Mouse (Mus musculus) left cerebral cortex, adult 2 months (tissue): Measurements from ENCODE around the gene Hist1h2ae. TPM values are rescaled to one million over a fixed set of nuclear protein-coding genes. Genes with fewer than 3 reads are reported as not detected.
"Not testable (repeated sequence)": the region's sequence is repeated elsewhere in the genome, so short reads cannot be mapped to it uniquely, and the experiment has no call there.

ENCODE experiments used
- DNase-seq, 2 experiments: peaks; one replicate each; pipeline ENCODE4 v3.0.0; 2021 to 2022; ENCODE audit warnings: low spot score in 2 of 2, mixed read lengths in 1 of 2; ENCODE audit errors: extremely low spot score in 1 of 2
- H3K27ac ChIP-seq: fragments of 200-600 bp; 2 replicates; pipeline ENCODE4 v1.8.1; 2022
- H3K4me3 ChIP-seq: fragments of 200-600 bp; 2 replicates; pipeline ENCODE4 v1.8.1; 2022
- CTCF ChIP-seq: fragments of 200-600 bp; IDR thresholded peaks from 2 replicates; pipeline ENCODE4 v1.8.1; 2022; ENCODE audit warnings: antibody characterized with exemption, mild to moderate bottlenecking, moderate library complexity
- intact Hi-C: fragments of 180-260 bp; cut with DNase I; formaldehyde crosslinking; loops from one replicate; pipeline ENCODE4 v1.15.1; 2025
- total RNA-seq, 2 experiments: library from RNA; stranded (reverse); gene quantifications; 2 replicates each; pipeline ENCODE4 v1.2.3; 2021

The Hist1h2ae gene
- total RNA-seq, 2 experiments from 2014 or later: 2.4 to 5.0 TPM

DNA sequence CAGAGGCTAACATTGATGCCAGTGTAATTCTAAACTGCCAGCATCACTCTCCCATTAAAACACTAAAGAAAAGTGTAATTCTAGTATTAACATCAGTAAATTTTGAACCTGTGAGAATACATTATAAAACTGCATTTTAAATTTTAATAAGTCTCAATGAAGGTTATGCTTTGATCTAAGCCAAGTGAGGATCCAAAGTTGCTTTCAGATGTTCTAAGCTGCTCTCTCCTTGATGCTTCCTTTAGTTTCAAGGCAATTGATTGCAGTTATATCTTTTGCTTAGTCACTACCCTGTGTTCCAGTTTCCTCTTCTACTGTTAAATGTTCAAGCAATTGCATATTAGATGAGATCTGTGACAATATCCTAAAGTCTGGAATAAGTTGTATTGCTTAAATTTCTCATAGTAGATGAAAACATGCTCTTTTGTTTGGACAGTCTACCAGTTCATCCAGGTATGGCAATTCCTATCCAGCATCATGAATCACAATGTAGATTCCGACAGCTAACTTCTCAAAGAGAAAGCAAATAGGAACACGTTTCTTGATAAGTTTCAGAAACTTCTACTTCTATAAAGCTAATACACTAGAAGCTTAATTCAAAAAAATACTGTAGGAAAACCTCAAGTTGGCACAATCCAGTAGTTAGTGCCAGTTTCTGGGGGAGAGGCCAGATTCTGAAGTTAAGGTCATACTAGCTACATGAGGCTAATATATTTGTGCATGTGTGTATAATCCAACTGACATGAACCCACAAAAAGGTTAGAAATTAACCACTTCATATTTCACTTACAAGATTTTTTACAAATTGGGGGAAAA lies 1.4 kb upstream of the Hist1h2ae start:
- Histone ChIP-seq H3K27ac (peak overlapping the region; percentile 86; the same call in 1 of the 2 replicates), H3K4me3 (peak overlapping the region; percentile 55)
- no peak for TF ChIP-seq CTCF
- intact Hi-C loops: loop anchor here (5.0 kb wide), 1 partner anchor 40 kb away; the partner anchor contains the start of genes Hist1h2af and Hist1h4h
- DNase-seq: no peak

DNA sequence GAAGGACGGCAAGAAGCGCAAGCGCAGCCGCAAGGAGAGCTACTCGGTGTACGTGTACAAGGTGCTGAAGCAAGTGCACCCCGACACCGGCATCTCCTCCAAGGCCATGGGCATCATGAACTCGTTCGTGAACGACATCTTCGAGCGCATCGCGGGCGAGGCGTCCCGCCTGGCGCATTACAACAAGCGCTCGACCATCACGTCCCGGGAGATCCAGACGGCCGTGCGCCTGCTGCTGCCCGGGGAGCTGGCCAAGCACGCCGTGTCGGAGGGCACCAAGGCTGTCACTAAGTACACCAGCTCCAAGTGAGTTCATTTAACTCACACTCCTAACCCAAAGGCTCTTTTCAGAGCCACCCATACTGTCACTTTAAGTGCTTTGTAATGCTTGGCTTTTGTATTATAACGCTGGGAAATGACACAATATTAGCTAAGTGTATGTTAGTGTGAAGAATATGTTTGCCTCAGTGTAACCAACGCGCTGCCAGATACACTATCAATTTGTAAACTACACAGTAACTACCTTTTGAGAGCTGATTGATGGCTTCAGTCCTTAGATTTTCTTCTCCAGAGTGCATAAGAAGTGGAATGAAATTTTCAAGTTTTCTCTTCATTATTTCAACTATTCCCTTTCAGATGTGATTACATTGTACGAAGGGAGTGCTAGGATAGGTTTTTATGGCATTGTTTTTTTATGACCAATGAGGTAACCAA lies 641 bp upstream of the Hist1h2ae start:
- DNase-seq: not testable (repeated sequence)
- Histone ChIP-seq H3K27ac (peak overlapping the region; percentile 94), H3K4me3 (peak overlapping the region; percentile 55)
- intact Hi-C loops: loop anchor here (5.0 kb wide), 1 partner anchor 39 kb away; the partner anchor contains the start of genes Hist1h2af and Hist1h4h

DNA sequence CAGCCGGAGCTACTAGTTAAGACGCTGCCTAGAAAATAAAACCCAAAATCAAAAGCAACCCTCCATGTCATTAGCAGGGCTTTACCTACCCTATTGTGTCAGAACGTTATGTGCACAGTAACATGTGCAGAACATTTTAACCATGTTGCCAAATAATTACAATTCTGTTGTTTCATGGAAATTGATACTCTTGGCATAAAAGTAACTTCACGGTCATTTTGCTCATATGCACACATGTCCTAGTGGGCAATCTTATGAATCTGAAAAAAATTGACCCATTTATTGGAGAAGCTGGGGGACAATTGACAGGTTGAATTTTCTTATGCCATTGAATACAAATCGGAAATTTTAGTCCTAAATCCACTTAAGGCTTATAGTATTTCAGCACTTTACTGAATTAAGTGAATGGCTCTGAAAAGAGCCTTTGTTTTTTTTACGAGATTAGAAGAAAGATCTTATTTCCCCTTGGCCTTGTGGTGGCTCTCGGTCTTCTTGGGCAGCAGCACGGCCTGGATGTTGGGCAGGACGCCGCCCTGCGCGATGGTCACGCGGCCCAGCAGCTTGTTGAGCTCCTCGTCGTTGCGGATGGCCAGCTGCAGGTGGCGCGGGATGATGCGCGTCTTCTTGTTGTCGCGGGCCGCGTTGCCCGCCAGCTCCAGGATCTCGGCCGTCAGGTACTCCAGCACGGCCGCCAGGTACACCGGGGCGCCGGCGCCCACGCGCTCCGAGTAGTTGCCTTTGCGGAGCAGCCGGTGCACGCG lies 579 bp downstream of the Hist1h2ae start:
- Histone ChIP-seq H3K27ac (peak overlapping the region; percentile 94), H3K4me3 (peak overlapping the region; percentile 55)
- intact Hi-C loops: loop anchor here (5.0 kb wide), 1 partner anchor 38 kb away; the partner anchor contains the start of genes Hist1h2af and Hist1h4h
- not testable (repeated sequence) for DNase-seq

- DNase-seq: no peak
- H3K27ac ChIP-seq: no peak overlapping the region
- no peak overlapping the region for H3K4me3 ChIP-seq
- intact Hi-C loops: no loop called here
- TF ChIP-seq CTCF: no peak
Observed at GRCm38 (mm10) chr13:23564482-23564881, 6.5 kb downstream of the Hist1h2ae start.

DNA sequence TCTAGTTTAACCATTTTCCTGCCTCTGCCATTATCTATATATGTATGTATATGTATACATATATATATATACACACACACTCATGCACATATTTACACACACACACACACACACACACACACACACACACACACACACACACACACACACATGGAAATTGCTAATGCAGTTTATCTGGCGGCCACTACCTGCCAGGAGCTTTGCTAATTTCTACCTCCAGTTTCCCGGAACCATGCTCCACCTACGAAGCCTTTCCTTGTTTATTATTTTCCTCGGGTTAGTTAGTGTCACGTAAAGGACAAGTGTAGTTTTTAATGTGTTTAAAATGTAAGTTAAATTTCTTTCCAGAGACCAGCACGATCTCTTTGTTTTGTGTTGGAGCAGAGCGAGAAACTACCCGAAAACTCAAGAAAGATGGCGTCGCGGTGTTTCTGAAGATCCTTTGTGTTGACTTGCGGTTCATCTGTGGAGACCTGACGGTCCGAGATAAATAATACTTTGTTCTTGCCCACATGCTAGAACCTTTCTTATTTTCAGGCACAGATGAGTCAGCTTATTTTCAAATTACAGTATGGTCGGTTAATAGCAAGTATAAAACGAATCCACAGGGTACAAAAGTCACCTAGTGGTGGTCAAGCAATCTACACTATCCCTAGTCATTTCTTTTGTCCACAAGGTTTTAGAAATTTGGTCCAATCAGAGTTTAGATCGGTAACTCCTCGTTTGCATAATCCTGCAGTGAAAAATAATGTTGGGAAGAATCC lies 8.1 kb downstream of the Hist1h2ae start:
- intact Hi-C loops: no loop called here
- peak; percentile 65 for TF ChIP-seq CTCF
- H3K4me3 ChIP-seq: peak overlapping the region; percentile 71
- H3K27ac ChIP-seq: peak overlapping the region; percentile 96
- DNase-seq: no peak

- intact Hi-C loops: not testable (repeated sequence)
- H3K4me3 ChIP-seq: peak within 1 kb of the TSS; percentile 71
- peak; percentile 91 to 95 for DNase-seq
- H3K27ac ChIP-seq: peak within 1 kb of the TSS; percentile 96
Observed at GRCm38 (mm10) chr13:23561883-23562659, 8.9 kb downstream of the Hist1h2ae start, which contains the start of gene Hist1h3e. Gene Hist1h3e, minus strand, starts transcription at chr13:23562369.

GRCm38 (mm10) chr13:23561531-23561882 lies 9.5 kb downstream of the Hist1h2ae start:
- Histone ChIP-seq H3K4me3 (peak overlapping the region; percentile 71), H3K27ac (peak overlapping the region; percentile 96)
- intact Hi-C loops, DNase-seq: not testable (repeated sequence)

DNA sequence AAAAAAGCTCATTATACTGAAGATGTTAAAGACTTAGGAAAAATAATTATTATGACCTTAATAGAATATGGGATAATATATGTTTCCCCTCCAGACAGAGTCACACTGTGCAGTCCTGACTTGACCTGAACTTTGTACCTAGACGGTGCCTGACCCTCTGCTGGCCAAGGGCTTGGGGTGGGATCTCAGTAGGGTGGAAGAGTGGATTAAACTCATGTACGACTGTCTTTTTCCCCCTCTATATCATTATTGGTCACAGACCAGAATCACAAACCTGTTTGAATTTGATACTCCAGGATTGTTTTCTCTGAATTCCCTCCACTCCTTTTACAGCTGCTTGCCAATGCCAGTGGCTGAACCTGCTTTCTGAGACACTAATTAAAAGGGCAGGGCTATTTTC lies 10.3 kb downstream of the Hist1h2ae start:
- H3K4me3 ChIP-seq, H3K27ac ChIP-seq, intact Hi-C loops, DNase-seq: not testable (repeated sequence)

DNA sequence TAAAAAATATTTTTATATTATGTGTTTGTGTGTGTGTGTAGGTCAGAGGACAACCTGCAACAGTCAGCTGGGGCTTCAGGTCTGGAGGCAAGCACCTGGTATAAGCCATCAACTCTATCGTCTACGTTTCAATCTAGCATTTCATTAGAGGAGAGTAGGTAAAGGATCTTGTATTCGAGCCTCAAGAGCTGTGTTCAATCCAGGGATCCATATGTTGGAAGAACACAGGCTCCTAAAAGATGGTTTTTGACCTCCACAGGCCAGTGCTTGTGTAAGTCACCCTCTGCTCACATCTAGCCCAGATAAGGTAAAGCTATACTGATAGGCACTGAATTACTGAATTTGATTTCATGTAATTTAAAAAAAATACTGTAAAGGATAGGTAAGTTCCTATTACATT lies 14.1 kb downstream of the Hist1h2ae start:
- intact Hi-C loops: no loop called here
- Histone ChIP-seq H3K27ac (no peak overlapping the region; the same call in 1 of the 2 replicates), H3K4me3 (no peak overlapping the region)
- TF ChIP-seq CTCF: no peak
- no peak for DNase-seq

DNA sequence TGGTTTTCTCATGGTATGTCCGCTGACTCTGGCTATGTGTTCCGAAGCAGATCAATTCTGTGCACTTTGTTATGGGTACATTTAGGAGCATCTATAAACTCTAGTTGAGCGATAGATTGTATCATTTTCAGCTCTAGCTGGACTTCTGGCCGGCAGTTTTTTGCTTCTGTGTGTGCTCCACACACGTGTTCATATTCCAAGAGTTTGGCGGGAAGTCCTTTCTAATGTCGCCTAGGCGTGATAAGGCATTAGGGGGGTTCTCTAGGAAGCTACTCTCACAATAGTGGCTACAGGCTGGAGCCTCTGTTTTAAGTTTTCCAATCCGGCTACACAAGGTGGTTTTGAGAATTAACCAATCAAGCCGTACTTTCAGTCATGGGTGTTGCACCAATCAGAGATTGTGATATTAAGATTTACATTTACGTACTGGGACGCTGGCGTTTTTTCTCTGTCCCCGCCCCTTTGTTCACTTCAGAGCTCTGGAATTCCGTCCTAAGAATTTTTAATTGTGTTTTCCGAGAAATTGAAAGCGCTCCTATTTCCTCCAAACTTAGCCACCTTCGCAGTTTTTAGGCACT lies 15.1 kb downstream of the Hist1h2ae start:
- no peak for TF ChIP-seq CTCF
- H3K27ac ChIP-seq: peak overlapping the region; percentile 82

More for the DNA sequence above, 15.1 kb downstream of the Hist1h2ae start:
- DNase-seq: peak; percentile 50 to 60
- intact Hi-C loops: no loop called here
- H3K4me3 ChIP-seq: peak overlapping the region; percentile 67
